Mouse (Mus musculus) liver, postnatal 0 days (tissue): Measurements from ENCODE around the gene Ankrd44.

Experiments
- CTCF ChIP-seq: sonication (generic); IDR thresholded peaks from 2 replicates; pipeline ENCODE4 v1.5.1; 2016; ENCODE audit warnings: antibody characterized with exemption, low read depth
- EP300 ChIP-seq: IDR thresholded peaks from 2 replicates; pipeline ENCODE4 v1.6.1; 2016; ENCODE audit warnings: antibody characterized with exemption, low read depth, mild to moderate bottlenecking

DNA sequence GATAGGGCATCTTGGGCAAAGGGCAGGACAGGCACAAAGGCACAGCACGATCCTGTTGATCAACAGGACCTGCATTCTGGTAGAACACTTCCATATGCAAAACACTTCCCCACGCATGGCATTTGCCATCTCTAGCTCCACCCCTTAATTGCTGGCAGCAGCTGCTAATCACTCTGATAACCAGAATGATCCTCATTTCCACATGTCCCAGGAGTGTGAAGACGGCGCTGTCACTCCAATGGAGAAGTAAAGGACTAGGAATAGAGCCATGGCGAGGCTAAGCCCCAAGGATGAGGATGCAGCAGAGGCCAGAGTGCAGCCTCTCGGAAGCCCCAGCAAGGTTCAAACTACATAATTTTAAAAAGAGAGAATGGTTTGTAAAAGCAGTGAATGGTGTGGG, 26.9 kb downstream of the Ankrd44 start:
- TF ChIP-seq EP300 = no peak
- TF ChIP-seq CTCF = no peak
